ENCODE assay signal across 8 mouse cellular contexts in the genomic region with DNA sequence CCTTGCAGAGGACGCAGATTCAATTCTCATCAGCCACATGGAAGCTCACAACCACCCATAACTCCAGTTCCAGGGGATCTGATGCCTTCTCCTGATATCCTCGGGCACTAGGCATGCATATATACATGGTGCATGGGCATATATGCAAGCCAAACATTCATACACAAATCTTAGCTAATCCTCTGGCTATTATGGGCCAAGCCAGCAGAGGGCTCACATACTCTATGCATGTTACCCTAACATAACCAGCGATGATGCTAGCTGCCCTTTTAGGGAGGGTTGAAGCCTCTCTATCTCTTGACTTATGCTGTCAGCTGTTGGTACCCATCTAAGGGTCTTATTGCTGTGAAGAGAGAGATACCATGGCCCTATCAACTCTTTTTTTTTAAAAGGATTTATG. TPM values are rescaled to one million over a fixed set of nuclear protein-coding genes. Genes with fewer than 3 reads are reported as not detected.
DNase-seq lines count a peak whose midpoint lies in the region; ATAC-seq lines count a peak whose summit lies in the region.

No protein-coding gene starts in this region.

- peak; percentile 71; the same call in 1 of the 2 replicates for ATAC-seq in monocyte, adult 5-6 weeks (replicated peaks; ENCODE audit: insufficient number of reproducible peaks, low FRiP score, low TSS enrichment, poor library complexity, severe bottlenecking)

- peak; percentile 15 for DNase-seq in gastrocnemius, adult 18-20 months (ENCODE audit: low spot score)
- DNase-seq in gastrocnemius, adult 8-10 months (ENCODE audit: low spot score in 2 of 2), result no peak
- peak; percentile 71 for DNase-seq in 3T3-L1 (ENCODE audit: low read depth, low spot score)
- peak; percentile 64 for DNase-seq in adipocyte (ENCODE audit: low spot score)
- peak; percentile 60 for DNase-seq in embryo, embryonic 10.5 days (ENCODE audit: low spot score)
- peak; percentile 23 for DNase-seq in layer of hippocampus, adult 9-11 months
- DNase-seq in thymus, postnatal 14 days, result peak; percentile 69

RNA-seq across cellular contexts. Expression of a gene that starts 4.3 kb away (rescaled TPM):
- total RNA-seq in gastrocnemius, adult 18-20 months (2021), result 10 to 100 TPM; 18.0 to 20.3 TPM
- 10 to 100 TPM; 19.0 to 22.2 (median 19.5) TPM for total RNA-seq in gastrocnemius, adult 8-10 months (2022)
- 21.9 to 33.3 TPM (median 32.5 TPM) in 3 replicates for total RNA-seq in monocyte, adult 5-6 weeks (2017)

RNA-seq across cellular contexts. Expression of a gene that starts 35.8 kb away (rescaled TPM):
- total RNA-seq in gastrocnemius, adult 18-20 months (2021), result 100 to 1,000 TPM; 184 to 193 TPM
- 100 to 1,000 TPM; 196 to 235 (median 208) TPM for total RNA-seq in gastrocnemius, adult 8-10 months (2022)
- 133 to 190 TPM (median 182 TPM) in 3 replicates for total RNA-seq in monocyte, adult 5-6 weeks (2017)

RNA-seq across cellular contexts. Expression of a gene that starts 43.5 kb away (rescaled TPM):
- 1 to 10 TPM; 5.5 to 6.3 TPM for total RNA-seq in gastrocnemius, adult 18-20 months (2021)
- total RNA-seq in gastrocnemius, adult 8-10 months (2022), result 1 to 10 TPM; 4.3 to 6.8 (median 5.6) TPM
- 20.7 to 26.9 TPM (median 26.7 TPM) in 3 replicates for total RNA-seq in monocyte, adult 5-6 weeks (2017)

RNA-seq across cellular contexts. Expression of a gene that starts 45.6 kb away (rescaled TPM):
- 10 to 100 TPM; 80.0 to 84.8 TPM for total RNA-seq in gastrocnemius, adult 18-20 months (2021)
- total RNA-seq in gastrocnemius, adult 8-10 months (2022), result 10 to 100 TPM; 79.7 to 98.2 (median 83.9) TPM
- total RNA-seq in monocyte, adult 5-6 weeks (2017), result 56.4 to 76.4 TPM (median 62.0 TPM) in 3 replicates

Comparison
In these comparisons a context has a peak if more than half of its experiments do, and no peak if none do; other contexts are left out.
1. DNase-seq: peak in gastrocnemius, adult 18-20 months (single experiment), 3T3-L1 (single experiment), adipocyte (single experiment), embryo, embryonic 10.5 days (single experiment), layer of hippocampus, adult 9-11 months (single experiment) and thymus, postnatal 14 days (single experiment); none in gastrocnemius, adult 8-10 months (0 of 2).